Comparison of ENCODE assay signal across 8 mouse cellular contexts in genomic region chr1:87041119-87041518, GRCm38 (mm10). TPM values are rescaled to one million over a fixed set of nuclear protein-coding genes. Genes with fewer than 3 reads are reported as not detected.
A peak's percentile ranks its signal among the peaks of the same experiment; 100 is the strongest.
DNase-seq lines count a peak whose midpoint lies in the region; ATAC-seq and TF ChIP-seq lines count a peak whose summit lies in the region.

No protein-coding gene starts in this region.

- no peak overlapping the region for H3K4me3 ChIP-seq in MEL (ENCODE audit: control insufficient read depth in 1 of 2, insufficient read depth in 1 of 2, low read depth in 2 of 2, low read length in 2 of 2)
- no peak overlapping the region for H3K4me3 ChIP-seq in lung, embryonic 16.5 days (ENCODE audit: low read length)

- H3K4me2 ChIP-seq in lung, embryonic 16.5 days (ENCODE audit: low read depth, low read length), result no peak overlapping the region

- H3K4me1 ChIP-seq in MEL (ENCODE audit: control insufficient read depth in 1 of 2, insufficient read depth in 2 of 2, low read length in 2 of 2), result peaks cover 0 to 17% of the 10 kb centered on the region in 2 experiments; a peak in 2 of 4 replicates
- peaks cover 9% of the 10 kb centered on the region for H3K4me1 ChIP-seq in lung, embryonic 16.5 days (replicated peaks; ENCODE audit: control insufficient read depth, insufficient read depth, low read length)

- H3K79me2 ChIP-seq in MEL (ENCODE audit: control insufficient read depth, insufficient read depth, low read length, poor library complexity), result no peaks in the 10 kb centered on the region

- H3K9ac ChIP-seq in MEL (ENCODE audit: control insufficient read depth, low read depth, low read length, poor library complexity, severe bottlenecking), result no peak overlapping the region
- H3K9ac ChIP-seq in lung, embryonic 16.5 days (ENCODE audit: low read length), result no peak overlapping the region

- peak; percentile 68 to 82 (median 82) for TF ChIP-seq CTCF in MEL (IDR thresholded peaks at IDR 0.05 in 2 of 3, conservative IDR thresholded peaks at IDR 0.05 in 1 of 3; ENCODE audit: control insufficient read depth in 1 of 3, insufficient read depth in 1 of 3, low read depth in 2 of 3, low read length in 3 of 3, poor library complexity in 1 of 3, severe bottlenecking in 1 of 3)

- ATAC-seq in common myeloid progenitor, adult 5-6 weeks (replicated peaks; ENCODE audit: low read depth, poor library complexity, severe bottlenecking), result peak; percentile 62
- ATAC-seq in lung, embryonic 16.5 days (ENCODE audit: low read depth), result peak; percentile 26; the same call in 1 of the 2 replicates

- DNase-seq in 416B (ENCODE audit: low read depth) (peak; percentile 54), MEL (ENCODE audit: low read depth, low spot score) (peak; percentile 70)
- DNase-seq in gastrocnemius, postnatal 14 days, result peak; percentile 68
- peak; percentile 77 to 90 for DNase-seq in kidney, postnatal 25 days
- peak; percentile 65 for DNase-seq in retina, postnatal 1 day
- DNase-seq in urinary bladder, adult 2 months (ENCODE audit: low spot score), result peak; percentile 54

- peak; percentile 85 for TF ChIP-seq RAD21 in MEL (IDR thresholded peaks at IDR 0.05; ENCODE audit: low read depth, low read length)

- H3K27me3 ChIP-seq in MEL (ENCODE audit: control insufficient read depth in 1 of 2, insufficient read depth in 2 of 2, low read length in 2 of 2), result no peaks in the 10 kb centered on the region
- H3K27me3 ChIP-seq in lung, embryonic 16.5 days (ENCODE audit: control insufficient read depth, insufficient read depth, low read depth, low read length), result no peaks in the 10 kb centered on the region

- TF ChIP-seq POLR2A in MEL (IDR thresholded peaks at IDR 0.05; ENCODE audit: control insufficient read depth in 1 of 2, insufficient read depth in 1 of 2, low read depth in 1 of 2, low read length in 2 of 2, poor library complexity in 1 of 2), result no peak

- H3K36me3 ChIP-seq in MEL (ENCODE audit: control insufficient read depth in 1 of 2, insufficient read depth in 2 of 2, low read length in 2 of 2), result peaks cover 0 to 10% of the 10 kb centered on the region in 2 experiments; a peak in 2 of 4 replicates
- H3K36me3 ChIP-seq in lung, embryonic 16.5 days (ENCODE audit: control insufficient read depth, insufficient read depth, low read length), result no peaks in the 10 kb centered on the region

- intact Hi-C loops in gastrocnemius, postnatal 14 days (cut with DNase I; ENCODE audit: low total_unique reads), result loop anchor here (2.0 to 5.0 kb wide), 2 partner anchors 374 to 390 kb away; no protein-coding TSS in a partner anchor

- no peaks in the 10 kb centered on the region for H3K9me3 ChIP-seq in MEL (replicated peaks; ENCODE audit: insufficient read depth, low read length)
- no peaks in the 10 kb centered on the region for H3K9me3 ChIP-seq in lung, embryonic 16.5 days (ENCODE audit: control insufficient read depth, low read length)

- no peak for TF ChIP-seq EP300 in MEL (IDR thresholded peaks at IDR 0.05; ENCODE audit: low read depth in 1 of 2, low read length in 2 of 2)

- no peak overlapping the region for H3K27ac ChIP-seq in MEL (ENCODE audit: control insufficient read depth, low read depth, low read length)
- H3K27ac ChIP-seq in lung, embryonic 16.5 days (ENCODE audit: low read length), result no peak overlapping the region

- 17% methylated on average over 3 of the region's 3 CpGs for whole genome bisulfite sequencing in lung, embryonic 16.5 days

TF ChIP-seq in MEL, 35 proteins besides CTCF, POLR2A, EP300 and RAD21:
- no peak for TF ChIP-seq ZMIZ1 (IDR thresholded peaks at IDR 0.05; ENCODE audit: low read depth, low read length)
- peak; percentile 87 for TF ChIP-seq ZC3H11A (IDR thresholded peaks at IDR 0.05; ENCODE audit: low read depth, low read length)
- TF ChIP-seq SMC3 (IDR thresholded peaks at IDR 0.05; ENCODE audit: low read depth, low read length), result peak; percentile 94
- no peak for TF ChIP-seq USF2 (IDR thresholded peaks at IDR 0.05; ENCODE audit: borderline replicate concordance in 1 of 2, insufficient read depth in 1 of 2, low read depth in 1 of 2, low read length in 2 of 2)
TF ChIP-seq in MEL: peak in this region for 2.

RNA-seq across cellular contexts. Expression of gene Alppl2, which starts 48.6 kb away (rescaled TPM):
- not detected in 2 replicates for total RNA-seq in MEL (2012; rRNA removed)
- polyA plus RNA-seq in MEL (2012; ENCODE audit: insufficient read depth in 1 of 2, insufficient read length in 2 of 2, low read depth in 1 of 2, low replicate concordance in 2 of 2, missing spikeins in 1 of 2), result not detected
- not detected in 2 replicates for total RNA-seq in common myeloid progenitor, adult 5-6 weeks (2017)
- not detected for total RNA-seq in gastrocnemius, postnatal 14 days (2021)
- not detected in 2 replicates for polyA plus RNA-seq in lung, embryonic 16.5 days (2015; fragmentation: Nextera tagmentation; extraction: Ambion mirVana)
- not detected in 2 replicates for polyA plus RNA-seq in urinary bladder, adult 2 months (2012; rRNA removed)
